Mouse (Mus musculus) cerebellum, adult 9-11 months (tissue): Measurements from ENCODE around the gene Atp8b5.

ENCODE experiments used
- DNase-seq: peaks from one replicate; pipeline ENCODE4 v3.0.0; 2022

The Atp8b5 gene

GRCm38 (mm10) chr4:43266623-43267322 lies at the start of gene Atp8b5:
TSS of gene Atp8b5 (plus strand) at chr4:43267159.
- peak; percentile 77 for DNase-seq

GRCm38 (mm10) chr4:43217997-43218396 lies 49.0 kb upstream of the Atp8b5 start:
- no peak for DNase-seq

- DNase-seq, result no peak
Observed at GRCm38 (mm10) chr4:43231821-43232220, 35.1 kb upstream of the Atp8b5 start.

GRCm38 (mm10) chr4:43232985-43233384 lies 34.0 kb upstream of the Atp8b5 start:
- DNase-seq, result no peak

GRCm38 (mm10) chr4:43233489-43233888 lies 33.5 kb upstream of the Atp8b5 start:
- DNase-seq, result no peak

GRCm38 (mm10) chr4:43236898-43237297 lies 30.1 kb upstream of the Atp8b5 start:
- DNase-seq, result no peak

GRCm38 (mm10) chr4:43240716-43241115 lies 26.2 kb upstream of the Atp8b5 start:
- DNase-seq, result no peak

- DNase-seq, result no peak
Observed at GRCm38 (mm10) chr4:43244022-43244421, 22.9 kb upstream of the Atp8b5 start.

- DNase-seq, result no peak
Observed at GRCm38 (mm10) chr4:43245776-43246175, 21.2 kb upstream of the Atp8b5 start.

- no peak for DNase-seq
Observed at GRCm38 (mm10) chr4:43248026-43248425, 18.9 kb upstream of the Atp8b5 start.

GRCm38 (mm10) chr4:43248909-43249308 lies 18.1 kb upstream of the Atp8b5 start:
- DNase-seq, result no peak

- DNase-seq, result no peak
Observed at GRCm38 (mm10) chr4:43251269-43251668, 15.7 kb upstream of the Atp8b5 start.

- DNase-seq, result no peak
Observed at GRCm38 (mm10) chr4:43257040-43257439, 9.9 kb upstream of the Atp8b5 start.

- no peak for DNase-seq
Observed at GRCm38 (mm10) chr4:43258556-43258955, 8.4 kb upstream of the Atp8b5 start.

- DNase-seq, result no peak
Observed at GRCm38 (mm10) chr4:43259435-43259834, 7.5 kb upstream of the Atp8b5 start.

- no peak for DNase-seq
Observed at GRCm38 (mm10) chr4:43260096-43260495, 6.9 kb upstream of the Atp8b5 start.

GRCm38 (mm10) chr4:43262821-43263220 lies 4.1 kb upstream of the Atp8b5 start:
- DNase-seq, result no peak

GRCm38 (mm10) chr4:43266146-43266545 lies 813 bp upstream of the Atp8b5 start:
- no peak for DNase-seq

- DNase-seq, result no peak
Observed at GRCm38 (mm10) chr4:43267323-43267658, 332 bp downstream of the Atp8b5 start.

GRCm38 (mm10) chr4:43285476-43285875 lies 18.5 kb downstream of the Atp8b5 start:
- no peak for DNase-seq

- DNase-seq, result no peak
Observed at GRCm38 (mm10) chr4:43287305-43287704, 20.3 kb downstream of the Atp8b5 start.

- no peak for DNase-seq
Observed at GRCm38 (mm10) chr4:43294001-43294400, 27.0 kb downstream of the Atp8b5 start.

- no peak for DNase-seq
Observed at GRCm38 (mm10) chr4:43309696-43310338, 42.9 kb downstream of the Atp8b5 start.

GRCm38 (mm10) chr4:43321536-43321935 lies 54.6 kb downstream of the Atp8b5 start:
- DNase-seq, result no peak

- DNase-seq, result no peak
Observed at GRCm38 (mm10) chr4:43322336-43322735, 55.4 kb downstream of the Atp8b5 start.
